Comparison of ENCODE assay signal across 8 mouse cellular contexts in genomic region chr9:114933723-114934171, GRCm38 (mm10). TPM values are rescaled to one million over a fixed set of nuclear protein-coding genes. Genes with fewer than 3 reads are reported as not detected.
DNase-seq lines count a peak whose midpoint lies in the region; ATAC-seq and TF ChIP-seq lines count a peak whose summit lies in the region.

Gpd1l (minus strand) TSS chr9:114933987.

- POLR2A ChIA-PET in Patski (lab: Charles Lee), result no interaction called here

- under 1% methylated on average over 30 of the region's 30 CpGs for WGBS in hindbrain, embryonic 13.5 days

- H3K9ac ChIP-seq in hindbrain, embryonic 13.5 days, result peak within 1 kb of the TSS; percentile 86

- peak; percentile 93 for ATAC-seq in Patski
- peak; percentile 97 for ATAC-seq in hindbrain, embryonic 13.5 days (ENCODE audit: low FRiP score)

- H3K27me3 ChIP-seq in Patski, result no peaks in the 10 kb centered on the region
- 0 out of 2 replicates have a peak, but pooled peaks cover 4% of the 10 kb centered on the region for H3K27me3 ChIP-seq in hindbrain, embryonic 13.5 days

- in situ Hi-C loops in Patski (cut with MboI; ENCODE audit: low pct_unique_long_range_greater_than_20kb), result no loop called here

- peak; percentile 67 for DNase-seq in Patski (ENCODE audit: low read depth, low spot score)
- peak; percentile 93 to 95 for DNase-seq in cerebellum, postnatal 14 days
- peak; percentile 91 to 96 for DNase-seq in frontal cortex, postnatal 14 days (ENCODE audit: low spot score in 2 of 2)
- peak; percentile 89 for DNase-seq in layer of hippocampus, postnatal 25 days (ENCODE audit: extremely low spot score in 1 of 2, low spot score in 1 of 2)
- peak; percentile 99 for DNase-seq in lung, postnatal 25 days (ENCODE audit: low spot score)
- peak; percentile 91 for DNase-seq in retina, embryonic 14.5 days (ENCODE audit: low spot score)
- DNase-seq in thymus, postnatal 4 days, result peak; percentile 84

- no peak for TF ChIP-seq CTCF in Patski (IDR thresholded peaks at IDR 0.05)

- no peaks in the 10 kb centered on the region for H3K9me3 ChIP-seq in hindbrain, embryonic 13.5 days

- H3K4me2 ChIP-seq in hindbrain, embryonic 13.5 days, result peak within 1 kb of the TSS; percentile 98

- CTCF ChIA-PET in Patski (lab: Charles Lee), result no interaction called here

- peaks cover 12% of the 10 kb centered on the region for H3K4me1 ChIP-seq in hindbrain, embryonic 13.5 days (replicated peaks)

- H3K4me3 ChIP-seq in hindbrain, embryonic 13.5 days, result peak within 1 kb of the TSS; percentile 80

- H3K27ac ChIP-seq in hindbrain, embryonic 13.5 days, result peak within 1 kb of the TSS; percentile 83

- no peaks in the 10 kb centered on the region for H3K36me3 ChIP-seq in hindbrain, embryonic 13.5 days

RNA-seq across cellular contexts. Expression of gene Gpd1l, which starts in this region (rescaled TPM):
- polyA plus RNA-seq in Patski (2021), result 69.0 TPM
- 22.4 and 23.5 TPM in 2 replicates for polyA plus RNA-seq in hindbrain, embryonic 13.5 days (2015; fragmentation: Nextera tagmentation; extraction: Ambion mirVana)
- 10 to 100 TPM; 78.2 to 84.7 TPM for total RNA-seq in layer of hippocampus, postnatal 25 days (2021)

Comparison
In these comparisons a context has a peak if more than half of its experiments do, and no peak if none do; other contexts are left out.
1. Peak in every context shown above with its lines: DNase-seq, ATAC-seq, H3K4me3 ChIP-seq and H3K27ac ChIP-seq.